8 mouse cellular contexts compared by ENCODE assay signal in the genomic region with DNA sequence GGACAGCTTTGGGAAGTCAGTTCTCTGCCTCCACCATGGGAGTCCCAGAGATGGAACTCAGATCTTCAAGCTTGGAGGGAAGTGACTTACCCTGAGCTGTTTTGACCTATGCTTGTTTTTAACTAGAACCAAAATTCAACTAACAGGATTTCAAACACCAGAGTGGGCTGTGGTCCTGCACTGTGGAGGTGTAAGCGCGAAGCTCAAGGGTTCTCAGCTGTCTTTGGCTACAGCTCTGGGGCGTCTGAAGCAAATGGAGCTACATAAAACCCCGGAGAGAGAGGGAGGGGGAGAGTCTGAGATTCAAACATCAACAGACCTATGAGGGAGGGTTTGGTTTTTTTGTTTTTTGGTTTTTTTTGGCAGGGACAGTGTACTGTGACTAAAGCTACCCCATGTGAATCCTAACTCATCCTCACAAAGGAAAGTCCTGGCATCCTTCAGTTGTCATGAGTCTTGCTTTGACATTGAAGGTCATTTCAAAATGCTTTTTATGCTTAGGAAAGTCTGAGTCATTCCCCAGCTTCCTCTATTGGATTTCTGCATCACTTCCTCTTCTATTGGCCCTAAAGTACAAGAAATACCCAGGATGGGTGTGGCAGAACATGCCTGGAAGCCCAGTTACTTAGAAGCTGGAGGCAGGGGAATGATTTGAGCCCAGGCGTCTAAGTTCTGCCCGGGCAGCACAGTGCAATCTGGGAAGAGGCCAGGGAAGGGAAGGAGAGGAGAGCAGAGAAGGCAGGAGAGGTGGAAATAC. TPM values are rescaled to one million over a fixed set of nuclear protein-coding genes. Genes with fewer than 3 reads are reported as not detected.
DNase-seq lines count a peak whose midpoint lies in the region; ATAC-seq and TF ChIP-seq lines count a peak whose summit lies in the region.

No protein-coding gene starts in this region.

- H3K4me2 ChIP-seq in liver, embryonic 15.5 days = 0 out of 2 replicates have a peak overlapping the region, but pooled peaks have one; percentile 0

- DNase-seq in cerebellum, adult 2 months = no peak
- no peak for DNase-seq in cerebellum, postnatal 25 days
- DNase-seq in G1E (ENCODE audit: low spot score) = no peak
- peak; percentile 86 to 92 for DNase-seq in heart, adult 9 months (ENCODE audit: low spot score in 2 of 2)
- DNase-seq in neural tube, embryonic 10.5 days (ENCODE audit: extremely low spot score, low spot score) = no peak
- no peak for DNase-seq in ovary, postnatal 36 days (ENCODE audit: low spot score)
- DNase-seq in spleen, adult 12 weeks (ENCODE audit: low spot score) = no peak

- H3K27ac ChIP-seq in cerebellum, adult 2 months (ENCODE audit: insufficient read depth, low read length) = peak overlapping the region; percentile 52; the same call in 1 of the 2 replicates
- peak overlapping the region; percentile 75 for H3K27ac ChIP-seq in liver, embryonic 15.5 days (replicated peaks)

- WGBS in cerebellum, adult 2 months = 63% methylated on average over 6 of the region's 6 CpGs
- WGBS in liver, embryonic 15.5 days (ENCODE audit: insufficient replicate concordance) = 44% methylated on average over 6 of the region's 6 CpGs

- no peak for TF ChIP-seq POLR2A in cerebellum, adult 2 months (IDR thresholded peaks at IDR 0.05; ENCODE audit: borderline replicate concordance, insufficient read depth, low read length)

- TF ChIP-seq CTCF in cerebellum, adult 2 months (IDR thresholded peaks at IDR 0.05; ENCODE audit: borderline replicate concordance, insufficient read depth, low read depth, low read length) = no peak
- TF ChIP-seq CTCF in G1E (IDR thresholded peaks at IDR 0.05; ENCODE audit: low read depth, low read length) = no peak

- no peak overlapping the region for H3K9ac ChIP-seq in liver, embryonic 15.5 days

- no peaks in the 10 kb centered on the region for H3K27me3 ChIP-seq in cerebellum, adult 2 months (ENCODE audit: control insufficient read depth, insufficient read depth, low read length)
- H3K27me3 ChIP-seq in G1E (ENCODE audit: insufficient read depth, low read length) = no peaks in the 10 kb centered on the region
- H3K27me3 ChIP-seq in liver, embryonic 15.5 days = no peaks in the 10 kb centered on the region

- H3K36me3 ChIP-seq in G1E (replicated peaks) = peaks cover 9% of the 10 kb centered on the region
- H3K36me3 ChIP-seq in liver, embryonic 15.5 days (replicated peaks) = no peaks in the 10 kb centered on the region

- H3K4me3 ChIP-seq in cerebellum, adult 2 months (replicated peaks; ENCODE audit: insufficient read depth, low read depth, low read length) = no peak overlapping the region
- peak overlapping the region; percentile 11; the same call in 1 of the 2 replicates for H3K4me3 ChIP-seq in G1E (ENCODE audit: low read depth, low read length)
- H3K4me3 ChIP-seq in liver, embryonic 15.5 days (replicated peaks) = no peak overlapping the region

- peak; percentile 64; the same call in 1 of the 2 replicates for ATAC-seq in G1E (ENCODE audit: extremely low read depth, insufficient number of reproducible peaks, low FRiP score, poor library complexity, severe bottlenecking)
- ATAC-seq in liver, embryonic 15.5 days (ENCODE audit: insufficient read depth) = no peak

- no peaks in the 10 kb centered on the region for H3K4me1 ChIP-seq in cerebellum, adult 2 months (ENCODE audit: control insufficient read depth, insufficient read depth, low read length)
- H3K4me1 ChIP-seq in G1E (ENCODE audit: insufficient read depth, low read depth, low read length) = peaks cover 46% of the 10 kb centered on the region
- peaks cover 50% of the 10 kb centered on the region for H3K4me1 ChIP-seq in liver, embryonic 15.5 days (replicated peaks)

- no peaks in the 10 kb centered on the region for H3K9me3 ChIP-seq in G1E (replicated peaks)
- no peaks in the 10 kb centered on the region for H3K9me3 ChIP-seq in liver, embryonic 15.5 days (replicated peaks)

RNA-seq across cellular contexts. Expression of a gene that starts 8.1 kb away (rescaled TPM):
- 43.6 and 45.4 TPM in 2 replicates for polyA plus RNA-seq in cerebellum, adult 2 months (2012; rRNA removed)
- 296 and 335 TPM in 2 replicates for total RNA-seq in G1E (2014; fragmentation: Nextera tagmentation)
- total RNA-seq in G1E (2017) = 263 and 280 TPM in 2 replicates
- polyA plus RNA-seq in G1E (2012) = 264 and 420 TPM in 2 replicates
- 34.8 and 39.0 TPM in 2 replicates for polyA plus RNA-seq in liver, embryonic 15.5 days (2015; fragmentation: Nextera tagmentation; extraction: Ambion mirVana)

RNA-seq across cellular contexts. Expression of a gene that starts 25.7 kb away (rescaled TPM):
- polyA plus RNA-seq in cerebellum, adult 2 months (2012; rRNA removed) = 84.5 and 88.8 TPM in 2 replicates
- total RNA-seq in G1E (2014; fragmentation: Nextera tagmentation) (99.9 and 104 TPM in 2 replicates), G1E (2017) (109 and 133 TPM in 2 replicates)
- polyA plus RNA-seq in G1E (2012) = 19.2 and 20.4 TPM in 2 replicates
- polyA plus RNA-seq in liver, embryonic 15.5 days (2015; fragmentation: Nextera tagmentation; extraction: Ambion mirVana) = 32.7 and 35.9 TPM in 2 replicates

RNA-seq across cellular contexts. Expression of a gene that starts 37.3 kb away (rescaled TPM):
- polyA plus RNA-seq in cerebellum, adult 2 months (2012; rRNA removed) = 13.5 and 15.9 TPM in 2 replicates
- not detected in 2 replicates for total RNA-seq in G1E (2014; fragmentation: Nextera tagmentation)
- 0.06 and 0.11 TPM in 2 replicates for total RNA-seq in G1E (2017)
- 0.01 TPM in 1 of 2 replicates, not detected in the other for polyA plus RNA-seq in G1E (2012)
- polyA plus RNA-seq in liver, embryonic 15.5 days (2015; fragmentation: Nextera tagmentation; extraction: Ambion mirVana) = 0.79 and 1.0 TPM in 2 replicates

Comparison
In these comparisons a context has a peak if more than half of its experiments do, and no peak if none do; other contexts are left out.
1. DNase-seq: peak in heart, adult 9 months (2 of 2); none in cerebellum, adult 2 months (0 of 2), cerebellum, postnatal 25 days (0 of 2), G1E (single experiment), neural tube, embryonic 10.5 days (single experiment), ovary, postnatal 36 days (single experiment) and spleen, adult 12 weeks (single experiment).